Mouse (Mus musculus) spleen, adult 2 months (tissue): ENCODE results near the gene Pced1b.

Source experiments
- CTCF ChIP-seq: fragments of 200-500 bp; IDR thresholded peaks from 2 replicates; pipeline ENCODE4 v1.5.1; 2011; ENCODE audit warnings: mild to moderate bottlenecking, inconsistent platforms; ENCODE audit not compliant: insufficient read depth, insufficient read length, insufficient replicate concordance; ENCODE audit errors: extremely low read depth
- POLR2A ChIP-seq: fragments of 200-500 bp; IDR thresholded peaks from 2 replicates; pipeline ENCODE4 v1.6.1; 2011; ENCODE audit warnings: low read depth, low read length, inconsistent platforms

- TF ChIP-seq CTCF = no peak
- TF ChIP-seq POLR2A = no peak
Measured at GRCm38 (mm10) chr15:97376792-97377222, 129.9 kb downstream of the Pced1b start.
